Mouse (Mus musculus): Measurements from ENCODE around the gene Pqlc2.

Gene Pqlc2

DNA sequence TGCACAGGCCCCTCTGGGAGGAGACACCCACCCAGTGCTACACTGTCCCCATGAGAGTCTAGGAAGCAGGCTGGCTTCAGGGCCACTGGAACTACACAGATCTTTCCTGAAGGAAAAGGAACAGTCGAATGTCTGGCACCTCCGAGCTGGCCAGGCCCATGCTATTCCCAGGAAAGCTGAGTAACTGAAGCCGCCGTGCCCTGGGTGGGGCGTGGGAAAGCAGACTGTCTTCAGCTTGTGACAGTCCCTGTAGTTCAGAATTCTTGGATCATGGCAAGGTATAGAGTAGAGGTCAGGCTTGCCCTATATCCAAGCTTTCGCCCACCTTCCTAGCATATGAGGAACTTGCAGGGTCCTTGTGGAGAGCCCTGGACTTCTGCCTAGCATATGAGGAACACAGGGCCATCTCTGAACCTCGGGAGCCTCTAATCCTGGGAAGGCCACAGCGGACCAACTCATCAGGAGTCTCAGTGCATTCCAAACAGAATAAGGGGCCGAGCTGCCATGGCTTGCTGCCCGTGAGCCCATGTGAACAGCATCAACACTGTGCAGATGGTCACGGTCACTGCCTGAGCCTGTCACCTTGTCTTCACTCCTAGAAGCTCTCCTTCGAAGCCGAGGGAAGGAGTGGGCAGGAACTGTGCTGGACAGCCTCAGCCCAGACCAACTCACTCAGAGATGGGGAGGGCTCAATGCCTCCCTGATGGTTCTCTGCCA, 44.6 kb downstream of the Pqlc2 start:
- no peak for DNase-seq (ENCODE audit: low read depth, low spot score)

GRCm38 (mm10) chr4:139262981-139263380, 47.5 kb downstream of the Pqlc2 start:
- DNase-seq (ENCODE audit: low read depth, low spot score): no peak

GRCm38 (mm10) chr4:139259302-139259871, 51.1 kb downstream of the Pqlc2 start:
- DNase-seq (ENCODE audit: low read depth, low spot score): no peak

DNA sequence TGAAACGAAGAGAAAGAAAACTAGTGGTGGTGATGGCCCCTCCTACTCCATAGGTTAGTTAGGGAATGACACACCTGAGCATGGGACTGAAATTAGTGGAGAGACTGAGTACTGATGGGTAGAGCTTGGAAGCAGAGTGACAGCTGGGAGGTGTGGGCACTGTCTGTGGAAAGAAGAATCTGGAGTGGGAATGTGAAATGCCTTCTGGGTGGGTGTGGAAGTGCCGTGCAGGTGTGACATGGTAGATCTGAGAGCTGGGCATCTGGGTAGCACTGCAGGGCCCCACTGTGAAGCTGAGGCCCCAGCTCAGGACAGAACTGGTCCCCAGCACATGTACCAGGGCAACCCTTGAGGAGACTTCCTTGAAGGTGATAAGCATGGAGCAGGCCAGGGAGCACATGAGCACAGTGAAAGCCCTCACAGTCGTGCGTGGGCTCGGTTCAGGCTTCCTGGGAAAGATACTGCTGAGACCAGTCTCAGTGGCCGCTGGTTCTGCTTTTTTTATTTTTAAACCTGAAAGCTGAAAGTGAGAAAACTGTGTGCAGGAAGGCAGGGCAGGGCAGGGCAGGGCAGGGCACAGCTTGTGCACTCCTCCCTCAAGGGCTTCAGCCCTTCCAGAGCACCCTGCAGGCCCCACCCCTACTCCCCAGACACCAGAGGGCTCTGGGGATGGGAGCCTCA, 51.7 kb downstream of the Pqlc2 start:
- no peak for DNase-seq (ENCODE audit: low read depth, low spot score)

- no peak for DNase-seq (ENCODE audit: low read depth, low spot score)
These were observed 53.8 kb downstream of the Pqlc2 start for GRCm38 (mm10) chr4:139256708-139257107.

DNA sequence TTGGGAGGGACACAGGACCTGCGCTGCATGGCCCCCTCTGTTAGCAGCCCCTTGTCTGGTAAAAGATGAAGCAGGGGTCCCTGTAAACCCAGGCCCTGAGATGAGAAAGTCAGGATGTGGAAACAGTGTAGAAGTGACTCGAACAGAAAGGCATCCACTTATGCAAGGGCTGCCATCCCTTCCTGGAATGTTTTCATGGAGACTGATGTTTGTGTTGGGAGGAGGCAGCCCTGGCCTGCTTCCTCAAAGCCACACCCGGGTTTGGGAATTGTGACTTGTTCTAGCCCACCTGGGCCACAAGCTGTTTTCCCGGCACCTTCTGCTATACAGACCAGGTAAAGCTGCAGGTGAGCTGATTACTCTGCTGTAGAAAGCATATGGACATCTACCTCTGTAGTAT, 54.4 kb downstream of the Pqlc2 start:
- DNase-seq (ENCODE audit: low read depth, low spot score): no peak

GRCm38 (mm10) chr4:139253206-139253605, 57.3 kb downstream of the Pqlc2 start:
- DNase-seq (ENCODE audit: low read depth, low spot score): no peak

DNA sequence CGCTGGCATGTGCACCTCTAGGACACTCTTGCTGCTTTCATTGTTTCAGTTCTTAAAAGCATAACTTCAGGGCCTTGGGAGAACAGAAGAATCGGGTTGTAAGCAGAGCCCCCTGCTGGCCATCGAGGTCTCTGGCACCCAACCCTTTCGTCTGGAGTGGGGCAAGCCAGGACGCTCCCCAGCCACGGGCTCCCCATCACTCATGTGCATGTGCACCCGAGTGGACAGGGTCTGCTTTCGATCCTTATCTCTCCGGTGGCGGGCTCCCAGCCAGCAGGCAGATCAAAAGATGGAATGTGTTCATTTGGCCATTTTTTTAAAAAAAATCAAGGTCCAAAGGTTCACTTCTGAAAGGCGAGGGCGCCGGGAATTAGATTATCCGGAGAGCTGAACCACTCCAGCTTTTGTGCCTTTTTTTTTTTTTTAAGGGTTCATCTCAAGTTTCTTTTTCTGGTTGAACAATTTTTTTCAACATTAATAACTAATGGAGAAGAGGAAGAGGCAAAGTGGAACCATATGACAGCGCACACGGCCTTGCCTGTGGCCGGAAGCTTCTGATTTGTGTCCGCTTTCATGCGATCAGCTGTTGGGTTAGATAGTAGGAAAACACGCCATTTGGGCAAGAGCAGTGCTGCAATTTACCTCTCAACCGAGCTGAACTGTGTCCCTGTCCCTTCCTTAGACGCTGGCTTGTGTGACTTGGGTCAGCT, 58.3 kb downstream of the Pqlc2 start:
- DNase-seq (ENCODE audit: low read depth, low spot score): peak; percentile 85

GRCm38 (mm10) chr4:139250886-139251285, 59.6 kb downstream of the Pqlc2 start:
- no peak for DNase-seq (ENCODE audit: low read depth, low spot score)

- DNase-seq (ENCODE audit: low read depth, low spot score): peak; percentile 49
These were observed 60.5 kb downstream of the Pqlc2 start for GRCm38 (mm10) chr4:139250043-139250442.

DNA sequence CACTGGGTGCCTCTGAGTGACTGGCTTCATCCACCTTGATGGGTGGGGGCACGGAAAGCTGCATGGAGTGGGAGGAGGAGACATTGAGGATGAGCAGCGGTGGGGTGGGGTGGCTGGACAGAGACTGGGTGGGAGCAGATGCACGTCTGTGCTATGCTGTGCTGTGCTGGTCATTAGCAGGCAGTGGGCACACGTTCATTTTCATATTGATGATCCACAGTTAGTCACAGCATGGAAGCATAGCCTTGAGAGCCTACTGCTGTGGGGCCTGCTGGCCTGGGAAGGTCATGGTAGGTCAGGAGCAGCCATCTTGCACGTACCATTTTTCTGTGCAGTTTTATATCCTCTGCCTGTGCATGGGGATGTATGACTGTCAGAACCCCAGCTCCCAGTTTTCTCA, 61.8 kb downstream of the Pqlc2 start:
- DNase-seq (ENCODE audit: low read depth, low spot score): no peak

- DNase-seq (ENCODE audit: low read depth, low spot score): no peak
These were observed 62.5 kb downstream of the Pqlc2 start for GRCm38 (mm10) chr4:139247966-139248365.

DNA sequence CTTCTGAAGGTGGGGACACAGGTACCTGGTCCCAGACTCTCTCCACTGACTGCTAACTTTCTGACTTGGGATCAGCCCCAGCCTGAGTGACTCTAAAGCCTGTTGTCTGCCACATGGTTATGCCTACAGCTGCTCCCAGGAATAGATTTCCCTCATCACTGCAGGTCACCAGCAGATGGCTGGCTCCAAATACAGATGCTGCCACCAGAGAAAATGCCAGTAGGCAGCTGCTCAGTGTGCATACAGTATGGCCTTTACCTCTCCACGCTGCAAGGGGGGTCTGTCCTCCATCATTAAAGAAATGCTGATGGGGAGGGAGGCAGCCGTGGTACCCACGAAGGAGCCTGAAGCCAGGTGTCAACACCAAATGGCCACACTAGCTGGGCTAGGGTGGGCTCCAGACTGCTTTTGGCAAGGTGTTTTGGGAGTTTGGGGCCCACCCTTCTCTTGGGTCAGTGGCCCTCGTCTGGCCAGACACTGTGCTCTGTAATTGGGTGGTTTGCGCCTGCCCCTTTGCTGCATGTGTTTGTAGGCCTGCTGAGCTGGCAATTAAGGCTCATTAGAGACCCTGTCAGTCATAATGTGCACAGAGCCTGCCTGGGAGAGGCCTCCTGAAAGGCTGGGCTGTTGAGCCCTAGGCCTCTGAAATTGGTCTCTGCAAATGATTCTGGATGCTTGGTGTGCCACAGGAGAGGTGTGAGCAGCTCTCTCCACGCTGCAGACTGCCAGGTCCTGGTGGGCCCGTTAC, 64.2 kb downstream of the Pqlc2 start:
- no peak for DNase-seq (ENCODE audit: low read depth, low spot score)

GRCm38 (mm10) chr4:139245534-139245933, 65.0 kb downstream of the Pqlc2 start:
- no peak for DNase-seq (ENCODE audit: low read depth, low spot score)

DNA sequence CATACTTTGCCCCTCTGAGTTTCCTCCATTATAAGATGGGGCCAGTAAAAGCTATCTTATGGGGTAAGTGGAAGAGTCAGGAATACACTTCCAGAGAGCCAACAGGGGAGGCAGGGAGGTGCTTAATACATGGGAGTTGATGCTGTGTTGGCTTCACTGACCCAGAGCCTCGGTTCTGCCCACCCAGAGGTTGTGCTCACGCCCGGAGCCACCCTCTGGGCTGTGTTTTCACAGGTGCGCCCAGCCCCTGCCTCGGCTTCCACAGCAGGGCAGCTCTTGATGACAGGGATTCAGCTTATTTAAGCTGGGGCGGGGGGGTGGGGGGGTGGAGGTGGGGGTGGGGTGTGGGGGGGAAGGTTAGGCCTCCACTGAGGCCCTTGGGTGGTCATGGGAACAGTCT, 65.7 kb downstream of the Pqlc2 start:
- DNase-seq (ENCODE audit: low read depth, low spot score): no peak

- no peak for DNase-seq (ENCODE audit: low read depth, low spot score)
These were observed 66.3 kb downstream of the Pqlc2 start for GRCm38 (mm10) chr4:139244176-139244575.

Data from mesoderm, embryonic 11.5 days (tissue).